Mouse (Mus musculus) right cerebral cortex, adult 18-20 months (tissue): ENCODE measurements around the gene Kcnrg.

Experiments
- DNase-seq: peaks from one replicate; pipeline ENCODE4 v3.0.0; 2022; ENCODE audit warnings: mixed read lengths

The Kcnrg gene

DNA sequence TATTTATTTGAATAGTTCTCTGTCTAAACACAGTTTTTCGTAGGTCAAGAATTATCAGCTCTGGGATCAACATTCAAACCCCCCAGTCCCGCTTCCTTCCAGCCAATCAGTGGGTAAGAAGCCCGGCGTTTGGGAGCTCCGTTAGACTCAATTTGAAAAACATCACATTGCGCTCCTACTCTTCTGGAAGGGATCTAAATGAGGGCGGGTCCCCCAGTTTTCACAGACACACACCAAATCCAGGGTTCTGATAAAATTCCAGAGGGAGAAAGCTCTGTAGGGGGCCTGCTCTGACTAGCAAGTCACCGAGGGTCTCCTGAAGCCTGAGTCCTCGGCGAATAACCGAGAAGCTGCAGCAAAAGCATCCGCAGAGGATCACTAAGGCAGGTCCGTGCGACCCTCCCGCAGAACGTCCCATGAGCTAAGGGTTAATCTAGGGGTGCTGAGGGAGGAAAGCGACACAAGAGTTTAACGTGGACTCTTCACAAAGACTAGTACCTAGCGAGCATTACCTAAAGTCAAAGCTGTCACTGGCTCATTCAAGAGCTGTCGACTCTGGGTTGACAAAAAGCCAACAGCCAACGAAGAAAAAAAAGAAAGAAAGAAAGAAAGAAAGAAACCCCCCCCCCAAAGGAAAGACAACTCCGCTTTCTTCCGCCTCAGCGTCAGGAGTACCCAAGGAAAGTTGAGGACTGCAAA is 40.1 kb downstream of the Kcnrg start:
- DNase-seq, result peak; percentile 13

DNA sequence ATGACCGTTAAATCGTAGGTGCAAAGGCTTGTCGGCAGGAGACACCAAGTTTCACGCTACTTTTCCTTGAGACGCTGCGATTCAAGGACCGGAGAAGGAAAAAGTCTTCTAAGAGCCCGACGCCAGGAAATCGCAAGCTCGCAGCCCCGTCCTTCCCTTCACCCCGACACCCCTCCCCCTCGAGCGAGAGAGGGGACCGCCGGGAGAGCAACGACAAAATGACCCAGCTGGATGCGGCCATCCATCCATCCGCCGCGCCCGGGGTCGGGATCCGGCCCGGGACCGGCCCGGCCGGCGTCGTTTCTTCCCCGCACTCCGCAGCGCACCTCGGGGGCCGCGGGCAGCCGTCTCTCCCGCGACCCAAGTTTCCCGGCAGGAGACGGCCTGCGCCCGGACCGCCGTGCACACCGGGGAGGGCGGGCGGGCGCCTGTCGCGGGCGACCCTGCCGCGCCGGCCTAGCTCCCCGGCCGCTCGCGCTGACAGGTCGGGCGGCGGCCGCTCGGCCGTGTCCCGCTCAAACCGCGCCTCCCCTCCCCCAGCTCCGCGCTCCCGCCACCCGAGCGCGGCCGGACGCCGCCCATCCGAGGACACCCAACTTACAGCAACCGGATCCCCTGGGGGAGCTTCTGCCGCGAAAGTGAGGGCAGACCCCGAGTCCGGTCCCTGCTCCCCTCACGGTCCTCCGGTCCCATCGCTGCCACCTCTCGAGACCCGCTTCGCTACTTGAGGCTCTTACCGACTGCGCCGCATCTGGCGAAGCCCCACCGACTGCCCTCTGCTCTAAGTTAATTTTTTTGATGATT is 40.8 kb downstream of the Kcnrg start:
- DNase-seq, result peak; percentile 16

DNA sequence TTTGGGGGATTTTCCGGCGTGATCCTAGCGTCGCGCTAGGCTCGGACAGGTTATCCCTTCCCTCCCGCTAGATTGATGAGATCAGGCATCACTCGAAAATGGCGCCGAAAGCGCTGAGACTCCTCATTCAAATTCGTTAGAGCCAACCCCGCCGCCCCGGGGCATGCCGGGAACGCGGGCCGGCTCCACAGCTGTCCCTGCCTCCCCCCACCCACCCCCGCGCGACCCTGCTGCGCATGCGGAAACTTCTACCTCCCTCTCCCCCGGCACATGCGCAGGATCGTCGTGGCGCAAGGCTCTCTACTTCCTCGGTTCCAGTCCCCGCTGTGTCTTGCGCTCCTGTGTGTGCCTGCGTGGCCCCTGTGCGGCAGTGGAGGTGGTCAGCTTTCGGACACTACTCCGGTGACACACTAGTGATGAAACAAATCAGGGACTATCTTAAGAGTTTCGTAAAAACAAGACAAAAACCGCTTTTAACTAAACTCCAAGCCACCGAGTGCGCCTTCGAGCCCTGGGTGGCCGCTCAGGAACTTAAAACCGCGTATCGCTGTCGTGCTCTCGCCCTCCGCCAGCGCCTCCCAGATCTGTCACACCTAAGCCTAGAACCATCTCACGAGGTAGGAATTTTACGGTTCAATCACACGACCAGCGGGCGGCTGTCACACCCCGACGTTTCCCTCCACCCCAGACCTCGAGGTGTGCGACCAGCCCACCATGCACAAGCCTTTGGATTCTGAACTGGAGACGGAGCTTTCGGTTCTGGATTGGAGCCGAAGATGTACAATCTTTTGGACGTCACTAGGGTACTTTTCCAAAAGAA is 41.6 kb downstream of the Kcnrg start:
- peak; percentile 96 for DNase-seq

DNA sequence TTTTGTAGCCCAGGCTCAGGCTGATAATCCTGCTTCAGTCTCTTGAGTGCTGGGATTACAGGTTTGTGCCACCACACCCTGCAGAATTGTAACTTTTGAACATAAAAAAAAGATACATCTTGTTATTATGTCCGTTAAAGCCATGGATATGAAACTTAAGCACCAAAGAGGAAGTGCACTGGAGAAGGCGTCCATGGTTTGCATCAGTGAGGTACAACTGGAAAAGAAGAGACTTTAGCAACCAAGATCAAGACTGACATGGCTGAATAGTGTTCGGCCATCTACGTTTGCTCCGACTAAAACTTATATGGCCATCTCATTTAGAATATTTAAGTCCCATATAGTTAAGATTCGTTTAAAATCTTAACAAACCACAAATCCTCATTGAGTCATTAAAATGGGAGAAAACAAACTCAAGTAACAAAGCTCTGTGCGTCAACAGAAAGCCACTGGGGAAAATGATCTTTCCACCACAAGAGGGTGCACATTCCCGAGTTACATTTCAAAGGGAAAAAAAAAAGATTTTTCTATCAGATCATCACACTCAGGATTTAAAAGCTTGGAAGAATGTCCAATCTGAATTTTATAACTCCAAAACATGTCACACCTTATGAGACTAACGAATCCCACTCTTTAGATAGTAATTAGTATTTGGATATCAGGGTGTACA is 43.2 kb downstream of the Kcnrg start:
- DNase-seq, result peak; percentile 33

DNA sequence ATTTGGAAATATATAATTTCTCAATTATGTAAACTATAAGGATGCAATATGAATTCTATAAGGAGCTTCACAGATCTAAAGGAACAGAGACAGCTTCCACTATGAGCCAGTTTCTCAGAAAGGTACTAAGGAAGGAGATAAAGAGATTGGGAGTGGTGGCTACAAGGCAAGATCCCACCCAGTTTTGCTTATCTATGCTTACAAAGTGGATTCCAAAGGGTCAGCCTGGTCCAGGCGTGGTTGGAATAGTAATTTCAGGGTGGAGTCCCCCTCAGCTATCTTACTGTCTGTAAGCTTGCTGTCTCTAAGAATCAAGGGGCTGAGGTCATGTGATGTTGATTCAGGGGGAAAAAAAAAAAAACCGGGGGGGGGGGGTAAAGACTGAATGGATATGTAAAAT is 49.2 kb downstream of the Kcnrg start:
- no peak for DNase-seq

DNA sequence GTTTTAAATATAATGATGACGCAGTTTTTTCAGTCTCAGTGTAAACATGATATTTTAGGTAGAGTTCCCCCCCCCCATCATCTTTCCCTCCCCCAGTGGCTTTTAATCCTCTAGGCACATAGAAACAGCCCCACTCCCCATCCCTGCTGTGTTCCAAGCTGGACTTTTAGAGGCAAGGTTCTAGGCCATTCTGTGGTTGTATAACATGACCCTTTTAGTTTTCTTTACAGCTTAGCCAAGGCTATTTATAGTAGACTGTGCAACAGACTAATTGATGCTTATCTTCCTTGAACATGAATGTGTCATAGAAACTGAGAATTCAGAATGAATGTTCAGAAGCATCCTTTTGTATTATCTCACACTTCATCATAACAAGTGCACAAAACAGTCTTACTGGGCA is 54.2 kb downstream of the Kcnrg start:
- DNase-seq, result no peak

DNA sequence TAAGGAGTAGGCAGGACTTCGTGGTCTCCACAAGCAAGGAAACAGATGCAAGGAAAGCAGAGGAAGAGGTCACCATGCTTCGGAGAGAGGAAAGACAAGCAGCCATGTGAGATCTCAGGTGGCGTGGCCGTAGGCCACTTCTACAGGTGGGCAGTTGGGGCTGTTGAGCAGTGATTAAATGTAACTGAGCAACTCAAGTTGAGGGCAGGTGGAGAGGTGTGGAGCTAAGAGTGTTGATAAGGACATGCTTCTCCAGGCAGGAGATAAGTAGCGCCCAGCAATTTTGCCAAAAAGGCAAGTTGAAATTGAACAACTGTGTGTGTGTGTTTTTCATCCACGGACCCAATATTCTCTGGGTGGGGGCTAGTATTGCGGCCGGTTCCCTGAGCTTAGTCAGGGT is 55.0 kb downstream of the Kcnrg start:
- no peak for DNase-seq
